Mouse (Mus musculus) subcutaneous adipose tissue, adult 2 months (tissue): Measurements from ENCODE around the gene Col3a1. TPM values are rescaled to one million over a fixed set of nuclear protein-coding genes. Genes with fewer than 3 reads are reported as not detected.

ENCODE experiments used
- polyA plus RNA-seq: library from polyadenylated mRNA; depleted of rRNA; stranded (reverse); fragments of >200 nt; gene quantifications from 2 replicates; pipeline ENCODE4 v1.2.3, GENCODE M21; 2012; ENCODE audit warnings: low replicate concordance; rRNA removed

Col3a1 gene
- polyA plus RNA-seq, result 313 and 739 TPM in 2 replicates

DNA sequence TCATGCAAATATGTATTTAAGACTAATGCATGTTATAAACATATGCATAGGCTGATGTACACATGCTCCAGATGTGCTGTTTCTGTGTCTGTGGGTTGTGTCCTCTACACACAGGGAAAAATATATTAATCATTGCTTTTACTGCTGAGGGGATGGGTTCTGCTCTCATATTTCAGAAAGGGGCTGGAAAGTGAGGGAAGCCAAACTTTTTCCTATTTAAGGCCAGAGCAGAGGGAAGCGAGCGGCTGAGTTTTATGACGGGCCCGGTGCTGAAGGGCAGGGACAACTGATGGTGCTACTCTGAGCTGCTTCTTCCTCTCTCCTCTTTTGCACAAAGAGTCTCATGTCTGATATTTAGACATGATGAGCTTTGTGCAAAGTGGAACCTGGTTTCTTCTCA, at the start of gene Col3a1:
TSS of gene Col3a1 (plus strand) at position 151 of the 400 bp plus-strand sequence.

Other genes with a start within 250 kb of the Col3a1 start
- 52.2 and 58.7 TPM in 2 replicates for gene Col5a2, start 191.7 kb downstream of the Col3a1 start, polyA plus RNA-seq